18 mouse cellular contexts compared by ENCODE assay signal in the genomic region with DNA sequence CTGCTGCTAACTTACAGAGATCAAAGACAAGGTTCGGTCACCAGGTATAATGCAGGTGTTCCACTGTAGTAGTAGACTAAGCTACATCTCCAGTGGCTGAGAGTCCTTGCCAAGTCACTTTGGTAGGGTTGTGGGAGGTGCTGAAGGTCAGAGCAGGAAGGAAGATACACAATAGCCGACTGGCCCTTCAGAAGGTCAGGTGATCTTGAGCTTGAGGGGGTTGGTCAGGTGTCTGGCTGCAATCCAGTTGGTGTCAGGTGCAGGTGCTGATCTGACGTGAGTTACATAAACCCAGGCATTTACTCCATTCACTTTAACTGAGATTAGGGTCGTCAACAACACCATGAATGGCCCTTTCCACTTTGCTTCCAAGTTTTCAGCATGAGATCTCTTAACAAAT.
"Had no signal": no experiment of that assay in that cellular context is flagged by ENCODE, and none has a peak within 500 bp of the region (broad histone marks: within the 10 kb centered on the region; RNA-seq: fewer than 3 reads in every experiment).

No protein-coding gene starts in this region.

- H3K9ac ChIP-seq: liver, embryonic 13.5 days; lung, embryonic 15.5 days; midbrain, embryonic 12.5 days; midbrain, embryonic 15.5 days; neural tube, embryonic 12.5 days; neural tube, embryonic 15.5 days had no signal

- ATAC-seq: intestine, postnatal 0 days; midbrain, embryonic 15.5 days had no signal

- H3K4me3 ChIP-seq: left cerebral cortex, adult 2 months; liver, embryonic 13.5 days; lung, embryonic 15.5 days; midbrain, embryonic 12.5 days; midbrain, embryonic 15.5 days; neural tube, embryonic 12.5 days; neural tube, embryonic 15.5 days had no signal

- H3K9me3 ChIP-seq: liver, embryonic 13.5 days; lung, embryonic 15.5 days; midbrain, embryonic 12.5 days; midbrain, embryonic 15.5 days; neural tube, embryonic 12.5 days; neural tube, embryonic 15.5 days had no signal

- DNase-seq: kidney, postnatal 10 days; layer of hippocampus, postnatal 36 days; liver, embryonic 13.5 days; right cerebral cortex, adult 18-20 months; right cerebral cortex, postnatal 14 days; right cerebral cortex, postnatal 4 days; thymus, adult 2 months; thymus, postnatal 14 days; thymus, postnatal 4 days had no signal

- H3K27me3 ChIP-seq: liver, embryonic 13.5 days; lung, embryonic 15.5 days; midbrain, embryonic 12.5 days; midbrain, embryonic 15.5 days; neural tube, embryonic 12.5 days; neural tube, embryonic 15.5 days had no signal

- H3K27ac ChIP-seq: left cerebral cortex, adult 2 months; liver, embryonic 13.5 days; lung, embryonic 15.5 days; macrophage; midbrain, embryonic 12.5 days; midbrain, embryonic 15.5 days; neural tube, embryonic 12.5 days; neural tube, embryonic 15.5 days; stomach, postnatal 0 days had no signal

- H3K4me1 ChIP-seq: liver, embryonic 13.5 days; lung, embryonic 15.5 days; midbrain, embryonic 12.5 days; midbrain, embryonic 15.5 days; neural tube, embryonic 12.5 days; neural tube, embryonic 15.5 days had no signal

- H3K36me3 ChIP-seq: liver, embryonic 13.5 days; lung, embryonic 15.5 days; midbrain, embryonic 12.5 days; midbrain, embryonic 15.5 days; neural tube, embryonic 12.5 days; neural tube, embryonic 15.5 days had no signal

- H3K4me2 ChIP-seq: liver, embryonic 13.5 days; lung, embryonic 15.5 days; midbrain, embryonic 12.5 days; midbrain, embryonic 15.5 days; neural tube, embryonic 12.5 days; neural tube, embryonic 15.5 days had no signal
